22 mouse cellular contexts compared by ENCODE assay signal in genomic region chr9:112510716-112511115, GRCm38 (mm10).
DNase-seq lines count a peak whose midpoint lies in the region; ATAC-seq lines count a peak whose summit lies in the region.
"Had no signal": no experiment of that assay in that cellular context is flagged by ENCODE, and none has a peak within 500 bp of the region (broad histone marks: within the 10 kb centered on the region; RNA-seq: fewer than 3 reads in every experiment).

No protein-coding gene starts in this region.

- no peak overlapping the region for H3K27ac ChIP-seq in hindbrain, embryonic 13.5 days

- no peak for ATAC-seq in hindbrain, embryonic 13.5 days (ENCODE audit: low FRiP score)
- ATAC-seq: activated CD4-positive, CD25-positive, alpha-beta regulatory T cell, adult 4 months; CD4-positive, CD25-positive, alpha-beta regulatory T cell, adult 4 months; Patski had no signal

- no peak overlapping the region for H3K4me3 ChIP-seq in hindbrain, embryonic 13.5 days

- H3K4me1 ChIP-seq in hindbrain, embryonic 13.5 days (replicated peaks), result no peaks in the 10 kb centered on the region

- H3K27me3 ChIP-seq in hindbrain, embryonic 13.5 days, result no peaks in the 10 kb centered on the region
- H3K27me3 ChIP-seq: CH12.LX, Patski had no signal

- peak; percentile 34 for DNase-seq in Muller cell, postnatal 12 days (ENCODE audit: inconsistent ontology term)
- DNase-seq in retina, embryonic 14.5 days (ENCODE audit: low spot score), result peak; percentile 70
- DNase-seq in retina, postnatal 1 day, result peak; percentile 76
- no peak for DNase-seq in heart, postnatal 25 days (ENCODE audit: low spot score)
- no peak for DNase-seq in cerebellum, adult 18-20 months
- DNase-seq: adrenal gland, adult 2 months; adrenal gland, adult 8-10 months; adrenal gland, postnatal 10 days; adrenal gland, postnatal 14 days; adrenal gland, postnatal 25 days; adrenal gland, postnatal 36 days; B cell, adult 2 months; cerebellum, adult 11 months; cerebellum, adult 11-12 months; cerebellum, adult 2 months; cerebellum, adult 8-10 months had no signal

- intact Hi-C loops in heart, postnatal 25 days (cut with DNase I), result no loop called here

- H3K36me3 ChIP-seq in hindbrain, embryonic 13.5 days, result no peaks in the 10 kb centered on the region
- H3K36me3 ChIP-seq: G1E had no signal

- no peaks in the 10 kb centered on the region for H3K9me3 ChIP-seq in hindbrain, embryonic 13.5 days

- H3K9ac ChIP-seq in hindbrain, embryonic 13.5 days, result no peak overlapping the region

- no peak overlapping the region for H3K4me2 ChIP-seq in hindbrain, embryonic 13.5 days

- WGBS in hindbrain, embryonic 13.5 days, result 80% methylated on average over 2 of the region's 2 CpGs

Comparison
In these comparisons a context has a peak if more than half of its experiments do, and no peak if none do; other contexts are left out.
1. DNase-seq: peak in Muller cell, postnatal 12 days (single experiment), retina, embryonic 14.5 days (single experiment) and retina, postnatal 1 day (single experiment); none in heart, postnatal 25 days (single experiment) and cerebellum, adult 18-20 months (0 of 2).